Mouse (Mus musculus): ENCODE data around the gene Insl3.

The Insl3 gene

GRCm38 (mm10) chr8:71703400-71703799 is 14.4 kb downstream of the Insl3 start:
- CTCF ChIA-PET: interaction anchor here (0.6 kb wide), 1 partner anchor 342 kb away, joined by 15 read pairs; no protein-coding TSS in a partner anchor

DNA sequence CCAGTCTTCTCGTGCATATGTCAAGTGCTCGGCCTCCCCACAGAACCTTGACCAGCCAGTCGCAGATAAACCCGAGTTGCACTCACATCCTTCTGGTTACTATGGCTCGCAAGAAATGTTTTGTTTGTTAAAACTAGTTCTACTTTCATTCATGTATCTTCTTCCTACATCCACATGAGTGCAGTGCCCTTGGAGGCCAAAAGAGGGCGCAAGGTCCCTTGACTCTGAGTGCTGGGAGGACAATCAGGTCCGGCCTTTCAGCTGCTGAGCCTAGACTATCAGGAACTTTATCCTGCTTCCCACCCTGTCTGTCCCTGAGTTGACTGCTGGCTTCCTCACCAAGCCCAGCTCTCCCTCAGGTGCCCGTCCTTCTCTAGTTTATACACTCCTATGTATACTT is 18.9 kb downstream of the Insl3 start:
- CTCF ChIA-PET: interaction anchor here (0.6 to 1.9 kb wide), 3 partner anchors 9 to 119 kb away, joined by 3 to 8 read pairs (median 3); no protein-coding TSS in a partner anchor

GRCm38 (mm10) chr8:71709134-71709799 is 20.3 kb downstream of the Insl3 start:
- CTCF ChIA-PET: interaction anchor here (1.5 to 1.9 kb wide), 2 partner anchors 22 to 23 kb away, joined by 7 to 8 read pairs; no protein-coding TSS in a partner anchor

- CTCF ChIA-PET: interaction anchor here (1.5 kb wide), 1 partner anchor 22 kb away, joined by 7 read pairs; no protein-coding TSS in a partner anchor
Measured at GRCm38 (mm10) chr8:71709800-71710446, 20.9 kb downstream of the Insl3 start.

DNA sequence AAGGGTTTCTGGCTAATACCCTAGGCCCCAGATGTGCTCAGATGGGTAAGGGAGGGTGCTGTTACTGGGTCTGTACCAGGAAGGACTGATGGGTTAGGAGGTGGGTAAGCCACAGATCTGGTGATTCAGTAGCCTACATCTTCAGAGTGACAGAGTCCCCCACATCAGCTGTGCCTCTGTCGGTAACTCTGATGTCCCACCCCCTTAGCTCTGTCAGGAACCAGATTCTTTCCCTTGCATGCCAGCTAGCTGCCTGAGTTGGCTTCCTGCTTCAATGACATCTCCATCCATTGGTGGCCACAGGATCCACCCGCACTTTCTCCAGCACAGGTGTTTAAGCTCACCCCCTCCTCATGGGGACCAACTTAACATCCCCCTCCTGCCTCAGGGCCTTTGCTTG is 22.6 kb downstream of the Insl3 start:
- CTCF ChIA-PET: no interaction called here

- CTCF ChIA-PET: no interaction called here
Measured at GRCm38 (mm10) chr8:71715531-71715930, 26.5 kb downstream of the Insl3 start.

DNA sequence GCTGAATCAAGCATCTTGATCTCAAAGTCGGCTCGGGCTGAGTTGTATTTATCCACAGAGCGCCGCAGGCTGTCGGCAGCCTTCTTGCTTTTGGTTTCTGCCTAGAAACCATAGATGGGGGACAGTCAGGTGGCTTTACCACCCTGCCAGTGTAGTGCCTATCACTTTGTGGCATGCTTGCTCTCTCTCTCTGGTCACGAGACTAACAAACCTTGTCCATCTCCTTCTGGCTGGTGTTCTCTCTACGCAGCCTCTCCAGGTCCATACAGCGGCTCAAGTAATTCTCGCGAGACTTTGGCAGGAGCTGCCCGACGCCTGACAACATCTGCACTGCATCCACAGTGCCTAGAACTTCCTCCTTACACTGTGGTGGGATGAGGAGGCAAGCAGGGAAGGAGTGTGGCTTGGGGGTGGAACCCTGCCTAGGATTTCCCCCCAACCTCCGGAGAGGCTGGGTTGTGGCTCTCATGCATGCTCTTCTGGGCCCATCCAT is 27.6 kb downstream of the Insl3 start:
- CTCF ChIA-PET: interaction anchor here (1.2 kb wide), 1 partner anchor 8 kb away, joined by 3 read pairs; no protein-coding TSS in a partner anchor

DNA sequence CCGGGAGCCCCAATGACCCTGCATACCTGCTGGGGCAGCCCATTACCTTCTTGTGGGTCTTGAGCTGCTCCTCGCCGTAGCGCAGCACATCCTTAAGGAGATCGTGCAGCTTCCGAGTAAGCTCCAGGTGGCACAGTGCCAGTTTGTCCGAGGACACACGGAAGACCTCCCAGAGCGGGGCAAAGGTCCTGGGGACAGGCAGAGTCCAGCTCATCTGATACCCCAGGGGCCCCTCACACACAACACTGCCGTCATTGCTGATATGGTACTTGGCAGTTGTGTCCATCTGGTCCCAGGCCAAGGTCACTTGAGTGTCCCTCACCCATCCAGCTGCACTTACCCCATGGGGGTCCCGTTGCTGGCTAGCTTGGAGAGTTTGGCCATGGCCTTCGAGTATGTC is 28.1 kb downstream of the Insl3 start:
- CTCF ChIA-PET: interaction anchor here (1.2 kb wide), 1 partner anchor 9 kb away, joined by 3 read pairs; no protein-coding TSS in a partner anchor

DNA sequence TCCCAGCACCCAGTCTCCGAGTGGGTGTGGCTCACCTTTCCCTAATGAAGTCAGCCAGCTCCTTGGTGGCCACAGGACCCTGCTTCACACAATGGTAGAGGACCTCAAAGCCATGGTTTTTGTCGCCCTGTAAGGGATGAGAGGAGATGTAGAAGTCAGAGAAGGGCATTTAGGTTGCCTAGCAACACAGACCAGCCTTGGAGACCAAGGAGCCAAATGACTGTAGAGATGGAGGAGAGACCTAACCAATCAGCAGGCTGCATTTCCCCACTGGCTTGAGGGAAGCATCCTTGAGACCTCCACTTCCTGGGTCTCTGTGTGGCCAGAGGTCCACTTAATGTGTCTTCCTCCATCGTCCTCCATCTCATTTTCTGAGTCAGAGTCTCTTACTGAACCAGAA is 29.2 kb downstream of the Insl3 start:
- CTCF ChIA-PET: no interaction called here

DNA sequence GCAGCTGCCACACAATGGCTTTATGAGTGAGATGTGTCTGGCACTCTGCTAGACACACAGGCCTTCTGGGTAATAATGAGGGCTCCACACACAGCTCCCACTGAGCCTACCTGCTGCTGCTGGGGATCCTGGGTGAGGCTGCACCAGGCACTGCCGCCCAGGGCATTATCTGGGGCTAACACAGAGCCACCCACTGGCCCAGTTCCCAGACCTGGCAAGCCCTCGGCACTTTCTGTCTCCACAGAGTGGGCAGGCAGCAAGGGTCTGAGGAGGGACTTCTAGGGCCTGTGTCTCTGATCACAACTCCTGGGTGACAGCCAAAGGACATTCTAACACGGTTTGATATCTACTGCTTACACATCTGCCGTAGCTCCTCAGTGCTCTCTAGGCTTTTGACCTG is 30.2 kb downstream of the Insl3 start:
- CTCF ChIA-PET: no interaction called here

GRCm38 (mm10) chr8:71719928-71720457 is 31.0 kb downstream of the Insl3 start:
- CTCF ChIA-PET: no interaction called here

DNA sequence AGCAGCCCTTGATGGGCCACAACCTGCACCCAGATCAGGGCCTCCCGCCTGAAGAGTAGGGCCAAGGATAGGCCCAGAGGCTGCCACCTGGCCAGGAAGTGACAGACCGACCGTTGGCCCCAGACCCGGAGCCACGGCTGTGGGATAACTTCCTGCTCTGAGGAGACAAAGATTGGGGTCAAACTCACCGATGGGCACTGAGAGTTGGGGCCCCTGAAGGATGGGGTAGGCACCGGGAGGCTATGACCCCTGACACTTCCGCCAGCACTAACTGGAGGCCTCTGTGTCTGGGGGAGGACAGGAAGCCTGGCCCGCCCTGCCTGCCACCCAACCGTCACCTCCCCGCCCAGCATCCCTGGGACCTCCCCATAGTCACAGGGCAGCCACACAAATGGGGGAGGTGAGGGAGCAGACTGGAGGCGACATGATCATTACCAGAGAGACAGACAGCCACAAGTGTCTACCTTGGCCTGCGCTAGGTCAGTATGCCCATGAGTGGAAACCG is 34.1 kb downstream of the Insl3 start:
- CTCF ChIA-PET: no interaction called here

GRCm38 (mm10) chr8:71724389-71724788 is 35.4 kb downstream of the Insl3 start:
- CTCF ChIA-PET: interaction anchor here (1.0 kb wide), 1 partner anchor 22 kb away, joined by 3 read pairs; no protein-coding TSS in a partner anchor

DNA sequence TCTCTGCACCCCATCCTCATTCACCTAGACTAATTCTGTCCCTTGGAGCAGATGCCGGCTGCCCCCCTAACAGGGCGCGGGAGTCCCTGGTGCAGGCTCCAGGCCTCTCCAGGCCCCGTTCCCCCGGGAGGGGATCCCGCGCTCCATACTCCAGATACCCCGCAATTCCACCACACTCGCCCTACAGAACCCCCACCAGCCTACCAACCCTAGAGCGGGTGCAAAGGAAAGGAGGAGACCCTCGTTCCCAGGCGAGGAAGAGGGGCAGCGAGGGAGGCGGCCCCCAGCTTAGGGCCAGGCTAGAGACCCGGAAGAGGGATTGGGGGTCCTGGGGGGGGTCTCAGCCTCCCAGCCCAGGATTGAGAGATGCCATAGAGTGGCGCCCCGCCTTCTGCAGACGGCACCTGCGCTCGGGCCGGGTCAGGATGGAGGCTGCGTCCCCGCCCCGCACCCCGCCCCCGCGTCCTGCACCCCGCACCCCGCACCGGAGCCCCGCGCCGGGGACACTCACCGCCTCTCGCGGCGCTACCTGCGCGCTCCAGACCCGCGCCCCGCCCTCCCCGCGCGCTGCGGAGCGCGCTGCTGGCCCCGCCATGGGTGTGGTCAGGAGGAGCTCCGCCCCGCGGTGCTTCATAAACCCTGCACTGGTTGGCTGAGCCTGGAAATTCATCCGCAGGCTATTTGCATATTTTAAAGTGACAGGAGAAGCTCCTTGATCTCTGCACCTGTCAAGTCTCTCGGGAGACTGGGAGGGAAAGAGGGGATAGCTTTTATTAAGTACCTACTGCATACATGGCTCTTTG is 36.3 kb downstream of the Insl3 start, which contains the start of gene Fcho1:
Gene Fcho1, minus strand, starts transcription at position 595 of the 803 bp plus-strand sequence.
- CTCF ChIA-PET: no interaction called here

DNA sequence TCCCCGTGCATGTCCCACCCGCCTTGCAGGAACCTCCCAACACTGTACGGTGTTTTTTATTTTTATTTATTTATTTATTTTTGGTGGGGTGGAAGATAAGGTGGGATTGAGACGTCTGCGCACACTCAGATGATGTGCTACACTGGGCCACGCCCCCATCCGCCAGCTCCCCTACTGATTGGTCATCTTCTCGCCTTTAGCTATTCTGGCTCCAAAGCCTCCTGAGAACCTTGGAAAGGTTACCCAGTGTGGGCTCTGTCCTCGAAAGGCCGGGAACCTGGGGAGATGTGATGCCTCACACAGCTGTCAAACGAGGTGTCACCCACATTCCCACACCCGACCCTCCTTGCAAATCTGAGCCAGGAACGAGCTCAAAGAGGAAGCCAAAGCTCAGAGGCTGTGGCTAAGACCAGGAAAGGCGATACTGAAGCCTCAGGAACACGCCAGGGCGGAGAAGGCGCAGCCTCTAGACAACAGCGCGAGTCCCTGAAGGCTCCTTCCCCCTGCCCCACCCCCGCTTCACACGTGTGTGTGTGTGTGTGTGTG is 39.3 kb downstream of the Insl3 start:
- CTCF ChIA-PET: interaction anchor here (1.4 kb wide), 1 partner anchor 26 kb away, joined by 6 read pairs; no protein-coding TSS in a partner anchor

DNA sequence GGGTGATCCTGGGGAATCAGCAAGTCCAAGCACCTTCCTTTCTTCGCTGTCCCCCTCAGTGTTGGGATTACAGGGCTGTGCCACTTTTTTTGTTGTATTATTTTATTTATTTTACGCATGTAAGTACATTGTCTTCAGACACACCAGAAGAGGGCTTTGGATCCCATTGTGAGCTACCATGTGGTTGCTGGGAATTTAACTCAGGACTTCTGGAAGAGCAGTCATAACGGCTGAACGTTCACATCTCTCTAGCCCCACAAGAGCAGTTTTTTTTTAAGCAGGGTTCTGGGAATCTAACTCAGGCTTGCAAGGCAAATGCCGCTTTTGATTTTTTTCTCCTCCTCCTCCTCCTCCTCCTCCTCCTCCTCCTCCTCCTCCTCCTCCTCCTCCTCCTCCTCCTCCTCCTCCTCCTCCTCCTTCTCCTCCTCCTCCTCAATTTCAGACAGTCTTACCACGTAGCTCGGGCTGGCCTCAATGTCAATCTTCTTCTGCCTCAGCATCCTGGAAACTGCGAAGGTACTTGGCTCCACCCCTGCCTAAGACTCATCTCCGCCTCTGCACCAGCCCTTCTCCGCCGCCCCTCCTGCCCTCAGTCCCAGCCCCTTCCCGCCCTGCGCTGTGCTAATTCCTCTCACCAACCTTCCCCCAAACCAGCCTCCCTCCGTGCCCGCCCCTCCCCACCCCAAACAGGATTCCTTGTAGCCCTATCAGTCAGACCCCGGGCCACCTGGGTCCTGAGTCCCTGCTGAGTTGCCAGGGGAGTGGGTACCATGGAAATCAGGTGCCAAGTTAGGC is 40.0 kb downstream of the Insl3 start:
- CTCF ChIA-PET: interaction anchor here (0.7 to 1.4 kb wide), 2 partner anchors 27 to 290 kb away, joined by 6 to 9 read pairs; no protein-coding TSS in a partner anchor

DNA sequence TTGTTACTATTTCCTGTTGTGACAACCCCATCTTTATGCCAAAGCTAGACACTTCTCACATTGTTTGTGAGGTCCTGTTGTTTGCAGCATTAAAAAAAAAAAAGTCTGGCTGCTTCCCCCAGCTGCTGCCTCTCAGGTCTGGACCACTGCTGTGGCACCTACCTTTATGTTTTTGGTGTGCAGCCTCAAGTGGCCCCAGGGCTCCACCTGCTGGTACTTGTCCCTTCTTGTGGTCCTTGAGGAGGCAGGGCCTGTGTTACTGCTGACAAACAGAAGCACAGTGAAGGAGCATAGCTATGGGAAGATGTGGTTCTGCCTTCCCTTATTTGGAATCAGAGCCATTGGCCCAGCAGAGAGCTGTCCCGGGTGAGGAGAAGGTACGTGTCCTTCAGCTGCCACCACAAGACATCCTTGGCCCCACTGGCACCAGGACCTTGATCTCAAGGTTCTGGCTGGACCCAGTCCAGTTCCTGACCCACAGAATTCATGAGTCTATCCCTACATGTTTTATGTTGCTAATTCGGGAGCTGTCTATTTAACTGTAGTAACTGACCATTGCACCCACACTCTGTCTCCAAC is 42.7 kb downstream of the Insl3 start:
- CTCF ChIA-PET: interaction anchor here (1.6 kb wide), 2 partner anchors 22 to 24 kb away, joined by 7 to 8 read pairs; no protein-coding TSS in a partner anchor

DNA sequence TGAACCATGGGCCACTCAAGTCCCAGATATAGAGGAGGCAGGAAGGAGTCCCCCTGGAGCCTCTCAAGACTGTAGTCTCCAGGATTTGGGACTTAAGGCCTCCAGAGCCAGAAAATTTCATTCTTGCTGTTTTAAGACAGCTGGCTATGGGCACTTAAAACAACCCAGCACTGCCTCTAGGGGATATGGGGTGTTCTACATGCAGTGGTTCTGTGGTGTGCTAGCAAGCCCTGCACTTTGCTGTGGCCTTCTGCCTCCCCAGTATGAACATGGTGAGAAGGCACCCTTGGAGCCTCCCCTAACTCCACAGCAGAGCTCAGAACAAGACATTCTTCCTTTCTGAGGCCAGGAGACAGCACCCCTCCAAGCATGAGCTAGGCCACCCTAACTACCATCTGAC is 49.3 kb downstream of the Insl3 start:
- CTCF ChIA-PET: interaction anchor here (0.6 kb wide), 1 partner anchor 1001 kb away, joined by 3 read pairs; no protein-coding TSS in a partner anchor
